Comparison of ENCODE assay signal across 8 mouse cellular contexts in genomic region chr6:91409448-91410167, GRCm38 (mm10). TPM values are rescaled to one million over a fixed set of nuclear protein-coding genes. Genes with fewer than 3 reads are reported as not detected.
DNase-seq lines count a peak whose midpoint lies in the region; ATAC-seq and TF ChIP-seq lines count a peak whose summit lies in the region.

No protein-coding gene starts in this region.

- no peaks in the 10 kb centered on the region for H3K36me3 ChIP-seq in heart, embryonic 15.5 days
- no peaks in the 10 kb centered on the region for H3K36me3 ChIP-seq in intestine, embryonic 15.5 days
- no peaks in the 10 kb centered on the region for H3K36me3 ChIP-seq in liver, embryonic 15.5 days (replicated peaks)
- H3K36me3 ChIP-seq in thymus, adult 2 months (ENCODE audit: control insufficient read depth, insufficient read depth, low read length) = no peaks in the 10 kb centered on the region

- under 1% methylated on average over 34 of the region's 34 CpGs for WGBS in heart, embryonic 15.5 days
- under 1% methylated on average over 34 of the region's 34 CpGs for WGBS in intestine, embryonic 15.5 days
- WGBS in liver, embryonic 15.5 days (ENCODE audit: insufficient replicate concordance) = 3% methylated on average over 34 of the region's 34 CpGs
- WGBS in thymus, adult 2 months = 6% methylated on average over 34 of the region's 34 CpGs

- intact Hi-C loops in heart, postnatal 36 days (cut with DNase I) = no loop called here

- H3K4me1 ChIP-seq in heart, embryonic 15.5 days (replicated peaks) = peaks cover 22% of the 10 kb centered on the region
- H3K4me1 ChIP-seq in intestine, embryonic 15.5 days (replicated peaks) = peaks cover 17% of the 10 kb centered on the region
- H3K4me1 ChIP-seq in liver, embryonic 15.5 days (replicated peaks) = peaks cover 10% of the 10 kb centered on the region; the same call in 1 of the 2 replicates
- H3K4me1 ChIP-seq in thymus, adult 2 months (replicated peaks; ENCODE audit: control insufficient read depth, insufficient read depth, low read length) = no peaks in the 10 kb centered on the region; the same call in 1 of the 2 replicates

- no peak overlapping the region for H3K27ac ChIP-seq in heart, embryonic 15.5 days
- no peak overlapping the region for H3K27ac ChIP-seq in intestine, embryonic 15.5 days
- H3K27ac ChIP-seq in liver, embryonic 15.5 days (replicated peaks) = no peak overlapping the region
- no peak overlapping the region for H3K27ac ChIP-seq in thymus, adult 2 months (ENCODE audit: control insufficient read depth, insufficient read depth, low read length)

- no peak for ATAC-seq in heart, embryonic 15.5 days (replicated peaks; ENCODE audit: insufficient number of reproducible peaks, insufficient read depth, low FRiP score, low read depth)
- no peak for ATAC-seq in intestine, embryonic 15.5 days
- ATAC-seq in liver, embryonic 15.5 days (ENCODE audit: insufficient read depth) = no peak

- no peak overlapping the region for H3K9ac ChIP-seq in heart, embryonic 15.5 days
- H3K9ac ChIP-seq in intestine, embryonic 15.5 days = no peak overlapping the region
- H3K9ac ChIP-seq in liver, embryonic 15.5 days = no peak overlapping the region

- no peak for TF ChIP-seq POLR2A in thymus, adult 2 months (IDR thresholded peaks at IDR 0.05; ENCODE audit: control insufficient read depth, extremely low read depth, insufficient read depth, low read length, poor library complexity)

- TF ChIP-seq CTCF in thymus, adult 2 months (IDR thresholded peaks at IDR 0.05; ENCODE audit: borderline replicate concordance, control insufficient read depth, extremely low read depth, insufficient read depth, low read length, poor library complexity) = no peak

- peak overlapping the region; percentile 52 for H3K4me3 ChIP-seq in heart, embryonic 15.5 days
- H3K4me3 ChIP-seq in intestine, embryonic 15.5 days (replicated peaks) = peak overlapping the region; percentile 20
- H3K4me3 ChIP-seq in liver, embryonic 15.5 days (replicated peaks) = peak overlapping the region; percentile 12; the same call in 1 of the 2 replicates
- H3K4me3 ChIP-seq in thymus, adult 2 months (ENCODE audit: control insufficient read depth, insufficient read depth, low read length) = no peak overlapping the region

- H3K9me3 ChIP-seq in heart, embryonic 15.5 days (replicated peaks) = no peaks in the 10 kb centered on the region
- no peaks in the 10 kb centered on the region for H3K9me3 ChIP-seq in intestine, embryonic 15.5 days
- H3K9me3 ChIP-seq in liver, embryonic 15.5 days (replicated peaks) = no peaks in the 10 kb centered on the region

- peaks cover 100% of the 10 kb centered on the region for H3K27me3 ChIP-seq in heart, embryonic 15.5 days
- H3K27me3 ChIP-seq in intestine, embryonic 15.5 days (replicated peaks) = peaks cover 77% of the 10 kb centered on the region
- H3K27me3 ChIP-seq in liver, embryonic 15.5 days = peaks cover 85% of the 10 kb centered on the region
- H3K27me3 ChIP-seq in thymus, adult 2 months (ENCODE audit: control insufficient read depth, insufficient read depth, low read length) = peaks cover 2% of the 10 kb centered on the region

- no peak for DNase-seq in heart, postnatal 36 days
- DNase-seq in embryo, embryonic 10 days (ENCODE audit: low spot score) = peak; percentile 87
- DNase-seq in testis, postnatal 10 days (ENCODE audit: low spot score) = peak; percentile 57
- DNase-seq in thymus, adult 2 months = no peak
- no peak for DNase-seq in layer of hippocampus, adult 11-12 months (ENCODE audit: low spot score)

- H3K4me2 ChIP-seq in heart, embryonic 15.5 days = peak overlapping the region; percentile 95
- H3K4me2 ChIP-seq in intestine, embryonic 15.5 days (replicated peaks) = peak overlapping the region; percentile 44
- peak overlapping the region; percentile 31 for H3K4me2 ChIP-seq in liver, embryonic 15.5 days

RNA-seq across cellular contexts. Expression of gene Wnt7a, which starts 1.6 kb away (rescaled TPM):
- 0.04 and 0.77 TPM in 2 replicates for polyA plus RNA-seq in heart, embryonic 15.5 days (2015; fragmentation: Nextera tagmentation; extraction: Ambion mirVana)
- not detected for total RNA-seq in heart, postnatal 36 days (2021)
- polyA plus RNA-seq in intestine, embryonic 15.5 days (2015; fragmentation: Nextera tagmentation; extraction: Ambion mirVana) = 0.08 TPM in 1 of 2 replicates, not detected in the other
- polyA plus RNA-seq in liver, embryonic 15.5 days (2015; fragmentation: Nextera tagmentation; extraction: Ambion mirVana) = not detected in 2 replicates
- polyA plus RNA-seq in thymus, adult 2 months (2012; rRNA removed) = 0.04 and 0.13 TPM in 2 replicates

Comparison
In these comparisons a context has a peak if more than half of its experiments do, and no peak if none do; other contexts are left out.
1. H3K4me2 ChIP-seq: peak in every context shown above with its lines; median percentile 95 in heart, embryonic 15.5 days; 44 in intestine, embryonic 15.5 days; 31 in liver, embryonic 15.5 days.
2. DNase-seq: peak in embryo, embryonic 10 days (single experiment) and testis, postnatal 10 days (single experiment); none in heart, postnatal 36 days (0 of 2), thymus, adult 2 months (single experiment) and layer of hippocampus, adult 11-12 months (single experiment).